Mouse (Mus musculus) lung, adult 2 months (tissue): ENCODE data around the gene Prss42.
"Not testable (repeated sequence)": the region's sequence is repeated elsewhere in the genome, so short reads cannot be mapped to it uniquely, and the experiment has no call there.

Experiments
- CTCF ChIP-seq: fragments of 200-500 bp; IDR thresholded peaks from 2 replicates; pipeline ENCODE4 v1.5.1; 2011; ENCODE audit warnings: mild to moderate bottlenecking, low read length, control low read depth; ENCODE audit not compliant: insufficient read depth
- POLR2A ChIP-seq: fragments of 200-500 bp; IDR thresholded peaks from 2 replicates; pipeline ENCODE4 v1.6.1; 2011; ENCODE audit warnings: low read depth, mild to moderate bottlenecking, control low read depth, low read length, borderline replicate concordance; ENCODE audit errors: extremely low read depth

- TF ChIP-seq CTCF, POLR2A: not testable (repeated sequence)
These were observed 22.6 kb downstream of the Prss42 start for GRCm38 (mm10) chr9:110820546-110820945.
